Mouse (Mus musculus): ENCODE measurements around the gene Sstr1.

The Sstr1 gene

GRCm38 (mm10) chr12:58211163-58212071, at the start of gene Sstr1:
Gene Sstr1, plus strand, starts transcription at chr12:58211772.
- DNase-seq (ENCODE audit: low read depth, low spot score), result no peak

GRCm38 (mm10) chr12:58198810-58199209, 12.8 kb upstream of the Sstr1 start:
- DNase-seq (ENCODE audit: low read depth, low spot score), result no peak

GRCm38 (mm10) chr12:58201190-58201589, 10.4 kb upstream of the Sstr1 start:
- DNase-seq (ENCODE audit: low read depth, low spot score), result no peak

GRCm38 (mm10) chr12:58207956-58208355, 3.6 kb upstream of the Sstr1 start:
- no peak for DNase-seq (ENCODE audit: low read depth, low spot score)

- DNase-seq (ENCODE audit: low read depth, low spot score), result no peak
Observed at GRCm38 (mm10) chr12:58212261-58212923, 820 bp downstream of the Sstr1 start.

GRCm38 (mm10) chr12:58212924-58213450, 1.4 kb downstream of the Sstr1 start:
- no peak for DNase-seq (ENCODE audit: low read depth, low spot score)

- DNase-seq (ENCODE audit: low read depth, low spot score), result no peak
Observed at GRCm38 (mm10) chr12:58213451-58214288, 2.1 kb downstream of the Sstr1 start.

- no peak for DNase-seq (ENCODE audit: low read depth, low spot score)
Observed at GRCm38 (mm10) chr12:58214289-58215136, 2.9 kb downstream of the Sstr1 start.

- no peak for DNase-seq (ENCODE audit: low read depth, low spot score)
Observed at GRCm38 (mm10) chr12:58216218-58216617, 4.6 kb downstream of the Sstr1 start.

- DNase-seq (ENCODE audit: low read depth, low spot score), result no peak
Observed at GRCm38 (mm10) chr12:58219078-58219477, 7.5 kb downstream of the Sstr1 start.

GRCm38 (mm10) chr12:58225644-58226043, 14.1 kb downstream of the Sstr1 start:
- DNase-seq (ENCODE audit: low read depth, low spot score), result no peak

GRCm38 (mm10) chr12:58232489-58232888, 20.9 kb downstream of the Sstr1 start:
- DNase-seq (ENCODE audit: low read depth, low spot score), result no peak

GRCm38 (mm10) chr12:58251901-58252300, 40.3 kb downstream of the Sstr1 start:
- DNase-seq (ENCODE audit: low read depth, low spot score), result no peak

Data from retina, postnatal 7 days (tissue).